Mouse (Mus musculus) myocyte (in vitro differentiated cells): ENCODE results near the gene Mdm2.

Experiments
- MYOD1 ChIP-seq, 3 experiments: IDR thresholded peaks; one replicate each; pipeline ENCODE4 v1.6.1; 2011; ENCODE audit warnings: control low read depth in 2 of 3, low read depth in 2 of 3, mild to moderate bottlenecking in 2 of 3, moderate library complexity in 1 of 3; ENCODE audit not compliant: insufficient read length in 2 of 3, control insufficient read depth in 1 of 3
- MYOG ChIP-seq, 3 experiments: IDR thresholded peaks; one replicate each; pipeline ENCODE4 v1.6.1; 2011; ENCODE audit warnings: control low read depth in 2 of 3, low read depth in 2 of 3, mild to moderate bottlenecking in 2 of 3; ENCODE audit not compliant: insufficient read length in 2 of 3, control insufficient read depth in 1 of 3, insufficient read depth in 1 of 3
- POLR2A ChIP-seq: IDR thresholded peaks from one replicate; pipeline ENCODE4 v1.6.1; 2011; ENCODE audit warnings: low read depth, mild to moderate bottlenecking, control low read depth, moderate library complexity; ENCODE audit not compliant: insufficient read length
- POLR2AphosphoS2 ChIP-seq: IDR thresholded peaks from one replicate; pipeline ENCODE4 v1.6.1; 2011; ENCODE audit warnings: low read depth, control low read depth; ENCODE audit not compliant: insufficient read length
- REST ChIP-seq: IDR thresholded peaks from one replicate; pipeline ENCODE4 v1.6.1; 2011; ENCODE audit warnings: mild to moderate bottlenecking, control low read depth, moderate library complexity; ENCODE audit not compliant: insufficient read depth, insufficient read length
- USF1 ChIP-seq: IDR thresholded peaks from one replicate; pipeline ENCODE4 v1.6.1; 2011; ENCODE audit warnings: low read depth, mild to moderate bottlenecking, control low read depth, moderate library complexity

- TF ChIP-seq POLR2AphosphoS2 (no peak), POLR2A (no peak), MYOD1 (IDR thresholded peaks at IDR 0.05; ENCODE audit: control insufficient read depth in 1 of 3, insufficient read length in 2 of 3, low read depth in 2 of 3) (no peak), REST (no peak), USF1 (no peak), MYOG (IDR thresholded peaks at IDR 0.05; ENCODE audit: control insufficient read depth in 1 of 3, insufficient read depth in 1 of 3, insufficient read length in 2 of 3, low read depth in 2 of 3) (no peak)
These were observed 63.9 kb downstream of the Mdm2 start for GRCm38 (mm10) chr10:117646482-117647157.
